Mouse (Mus musculus) layer of hippocampus, adult 6 months (tissue): ENCODE measurements around the gene Plpp3. TPM values are rescaled to one million over a fixed set of nuclear protein-coding genes. Genes with fewer than 3 reads are reported as not detected.

Source experiments
- long read RNA-seq, 2 experiments: library from polyadenylated mRNA; unstranded; transcript quantifications; one replicate each; pipeline ENCODE4 v2.0.0; 2019 to 2020
- polyA plus RNA-seq: library from polyadenylated mRNA; unstranded; fragments of <200 nt; fragmentation: Nextera tagmentation; gene quantifications from 2 replicates; pipeline ENCODE4 v1.2.3, GENCODE M21; 2021

Gene Plpp3
- 102 and 107 TPM in 2 replicates for polyA plus RNA-seq
- long read RNA-seq, experiment 1, transcript Plpp3-201 (6 exons, 3,159 nt) = major isoform, 277 of 361 reads
- long read RNA-seq, experiment 1, partial matches to known transcripts = 74 of 361 reads
- long read RNA-seq, experiment 1, other reads (novel, unspliced or antisense) = 10 of 361 reads
- long read RNA-seq, experiment 2, transcript Plpp3-201 (6 exons, 3,159 nt) = major isoform, 431 of 470 reads
- long read RNA-seq, experiment 2, partial matches to known transcripts = 27 of 470 reads
- long read RNA-seq, experiment 2, other reads (novel, unspliced or antisense) = 12 of 470 reads

DNA sequence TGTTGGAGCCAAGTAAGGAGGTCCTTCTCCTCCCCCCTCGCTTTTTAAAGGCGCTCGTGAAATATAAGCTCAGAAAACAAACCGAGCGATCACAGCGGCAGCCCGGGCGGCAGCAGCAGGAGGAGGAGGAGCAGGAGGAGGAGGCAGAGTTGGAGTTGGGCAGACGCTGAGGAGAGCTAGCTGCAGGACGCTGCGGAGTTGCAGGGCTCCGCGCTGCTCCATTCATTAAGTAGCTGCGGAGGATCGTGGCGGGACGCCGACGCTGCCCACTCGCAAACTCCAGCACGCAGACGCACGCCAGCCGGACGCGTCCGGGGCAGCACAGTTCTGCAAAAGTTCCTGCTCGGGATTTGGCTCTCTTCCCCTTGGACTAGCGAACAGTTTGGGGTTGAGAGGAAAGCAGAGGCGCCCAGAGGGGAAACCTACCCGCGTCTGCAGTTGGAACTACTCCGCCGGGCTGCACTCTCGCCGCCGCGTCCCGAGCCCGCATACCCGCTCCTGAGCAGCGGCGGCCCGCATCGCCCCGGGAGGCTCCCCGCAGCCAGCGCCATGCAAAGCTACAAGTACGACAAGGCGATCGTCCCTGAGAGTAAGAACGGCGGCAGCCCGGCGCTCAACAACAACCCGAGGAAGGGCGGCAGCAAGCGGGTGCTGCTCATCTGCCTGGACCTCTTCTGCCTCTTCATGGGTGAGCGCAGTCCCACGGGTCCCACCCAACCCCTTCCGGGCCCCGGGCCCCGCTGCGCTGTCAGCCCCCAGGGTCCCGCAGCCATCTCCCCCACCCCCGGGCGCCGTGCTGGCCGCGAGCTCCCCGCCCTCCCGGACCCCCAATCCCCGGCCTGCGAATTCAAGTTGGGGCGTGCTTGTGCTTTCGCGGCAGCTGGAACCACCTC lies at the start of gene Plpp3:
Gene Plpp3 (plus strand): TSS at position 72 of the 893 bp plus-strand sequence.

GRCm38 (mm10) chr4:105109199-105109989 lies 47.8 kb upstream of the Plpp3 start, which contains the start of gene Prkaa2:
Gene Prkaa2, minus strand, starts transcription at chr4:105109890.

Other genes with a start within 250 kb of the Plpp3 start
- 0.43 and 1.1 TPM in 2 replicates for gene Fyb2, start 243.9 kb upstream of the Plpp3 start, polyA plus RNA-seq
- gene Prkaa2, start 47.5 kb upstream of the Plpp3 start, polyA plus RNA-seq = 5.1 TPM in 2 replicates